Mouse (Mus musculus): ENCODE results near the gene Eloa. TPM values are rescaled to one million over a fixed set of nuclear protein-coding genes. Genes with fewer than 3 reads are reported as not detected.

Eloa gene
- polyA plus RNA-seq, 1 experiment, result 69.3 TPM

- peak within 1 kb of the TSS; percentile 69 for H3K27ac ChIP-seq (ENCODE audit: insufficient read depth, low read depth, low read length)
- peak within 1 kb of the TSS; percentile 88 for H3K4me3 ChIP-seq (ENCODE audit: insufficient read depth, low read length)
- TF ChIP-seq CTCF (IDR thresholded peaks at IDR 0.05; ENCODE audit: low read depth, low read length) (peak; percentile 56), POLR2A (IDR thresholded peaks at IDR 0.05; ENCODE audit: borderline replicate concordance, low read depth, low read length) (peak; percentile 71; the same call in 1 of the 2 replicates)
- H3K4me1 ChIP-seq (ENCODE audit: control insufficient read depth, insufficient read depth, low read length), result peaks cover 21% of the 10 kb centered on the region
These were observed 31.7 kb upstream of the Eloa start, which contains the start of gene Rpl11 for GRCm38 (mm10) chr4:136053247-136053596. Rpl11 (minus strand) TSS chr4:136053428.

- TF ChIP-seq POLR2A (IDR thresholded peaks at IDR 0.05; ENCODE audit: borderline replicate concordance, low read depth, low read length) (no peak), CTCF (IDR thresholded peaks at IDR 0.05; ENCODE audit: low read depth, low read length) (no peak)
- Histone ChIP-seq H3K27ac (ENCODE audit: insufficient read depth, low read depth, low read length) (peak overlapping the region; percentile 69), H3K4me3 (ENCODE audit: insufficient read depth, low read length) (peak overlapping the region; percentile 88), H3K4me1 (ENCODE audit: control insufficient read depth, insufficient read depth, low read length) (peaks cover 21% of the 10 kb centered on the region)
These were observed 31.1 kb upstream of the Eloa start for GRCm38 (mm10) chr4:136052534-136053246.

- H3K27ac ChIP-seq (ENCODE audit: insufficient read depth, low read depth, low read length), result peak overlapping the region; percentile 69; the same call in 1 of the 2 replicates
- peak overlapping the region; percentile 88 for H3K4me3 ChIP-seq (ENCODE audit: insufficient read depth, low read length)
- TF ChIP-seq CTCF (IDR thresholded peaks at IDR 0.05; ENCODE audit: low read depth, low read length) (no peak), POLR2A (IDR thresholded peaks at IDR 0.05; ENCODE audit: borderline replicate concordance, low read depth, low read length) (no peak)
- peaks cover 21% of the 10 kb centered on the region for H3K4me1 ChIP-seq (ENCODE audit: control insufficient read depth, insufficient read depth, low read length)
These were observed 30.5 kb upstream of the Eloa start for GRCm38 (mm10) chr4:136052060-136052459.

GRCm38 (mm10) chr4:136050226-136050625 lies 28.7 kb upstream of the Eloa start:
- no peak for TF ChIP-seq POLR2A (IDR thresholded peaks at IDR 0.05; ENCODE audit: borderline replicate concordance, low read depth, low read length)
- H3K4me1 ChIP-seq (ENCODE audit: control insufficient read depth, insufficient read depth, low read length), result peaks cover 10% of the 10 kb centered on the region
- no peak overlapping the region for H3K27ac ChIP-seq (ENCODE audit: insufficient read depth, low read depth, low read length)
- H3K4me3 ChIP-seq (ENCODE audit: insufficient read depth, low read length), result no peak overlapping the region

GRCm38 (mm10) chr4:136048291-136049032 lies 26.9 kb upstream of the Eloa start:
- no peak for TF ChIP-seq POLR2A (IDR thresholded peaks at IDR 0.05; ENCODE audit: borderline replicate concordance, low read depth, low read length)
- TF ChIP-seq CTCF (IDR thresholded peaks at IDR 0.05; ENCODE audit: low read depth, low read length), result no peak
- Histone ChIP-seq H3K27ac (ENCODE audit: insufficient read depth, low read depth, low read length) (no peak overlapping the region), H3K4me3 (ENCODE audit: insufficient read depth, low read length) (no peak overlapping the region), H3K4me1 (ENCODE audit: control insufficient read depth, insufficient read depth, low read length) (peaks cover 15% of the 10 kb centered on the region)

- no peak for TF ChIP-seq POLR2A (IDR thresholded peaks at IDR 0.05; ENCODE audit: borderline replicate concordance, low read depth, low read length)
- no peak for TF ChIP-seq CTCF (IDR thresholded peaks at IDR 0.05; ENCODE audit: low read depth, low read length)
- Histone ChIP-seq H3K4me1 (ENCODE audit: control insufficient read depth, insufficient read depth, low read length) (peaks cover 15% of the 10 kb centered on the region), H3K27ac (ENCODE audit: insufficient read depth, low read depth, low read length) (no peak overlapping the region), H3K4me3 (ENCODE audit: insufficient read depth, low read length) (no peak overlapping the region)
These were observed 26.1 kb upstream of the Eloa start for GRCm38 (mm10) chr4:136047626-136048025.

GRCm38 (mm10) chr4:136046888-136047287 lies 25.3 kb upstream of the Eloa start:
- TF ChIP-seq CTCF (IDR thresholded peaks at IDR 0.05; ENCODE audit: low read depth, low read length), result no peak
- TF ChIP-seq POLR2A (IDR thresholded peaks at IDR 0.05; ENCODE audit: borderline replicate concordance, low read depth, low read length), result no peak
- H3K4me1 ChIP-seq (ENCODE audit: control insufficient read depth, insufficient read depth, low read length), result peaks cover 15% of the 10 kb centered on the region
- H3K27ac ChIP-seq (ENCODE audit: insufficient read depth, low read depth, low read length), result no peak overlapping the region
- no peak overlapping the region for H3K4me3 ChIP-seq (ENCODE audit: insufficient read depth, low read length)

- H3K4me1 ChIP-seq (ENCODE audit: control insufficient read depth, insufficient read depth, low read length), result peaks cover 8% of the 10 kb centered on the region
These were observed 23.5 kb upstream of the Eloa start for GRCm38 (mm10) chr4:136045091-136045490.

GRCm38 (mm10) chr4:136043784-136044400 lies 22.3 kb upstream of the Eloa start:
- TF ChIP-seq POLR2A (IDR thresholded peaks at IDR 0.05; ENCODE audit: borderline replicate concordance, low read depth, low read length) (no peak), CTCF (IDR thresholded peaks at IDR 0.05; ENCODE audit: low read depth, low read length) (no peak)
- no peak overlapping the region for H3K27ac ChIP-seq (ENCODE audit: insufficient read depth, low read depth, low read length)
- no peak overlapping the region for H3K4me3 ChIP-seq (ENCODE audit: insufficient read depth, low read length)
- H3K4me1 ChIP-seq (ENCODE audit: control insufficient read depth, insufficient read depth, low read length), result peaks cover 8% of the 10 kb centered on the region

More at GRCm38 (mm10) chr4:136045091-136045490, 23.5 kb upstream of the Eloa start:
- TF ChIP-seq CTCF (IDR thresholded peaks at IDR 0.05; ENCODE audit: low read depth, low read length) (no peak), POLR2A (IDR thresholded peaks at IDR 0.05; ENCODE audit: borderline replicate concordance, low read depth, low read length) (no peak)
- H3K4me3 ChIP-seq (ENCODE audit: insufficient read depth, low read length), result no peak overlapping the region
- H3K27ac ChIP-seq (ENCODE audit: insufficient read depth, low read depth, low read length), result no peak overlapping the region

Measured in bone marrow macrophage, adult 2 months (primary cell).